Mouse (Mus musculus): ENCODE measurements at regions not wholly inside any gene's neighbourhood (a gene's known extent, or its start where the extent isn't known, plus 50 kb on each side); places are given as distances from the start of the nearest gene placed in this dataset.

DNA sequence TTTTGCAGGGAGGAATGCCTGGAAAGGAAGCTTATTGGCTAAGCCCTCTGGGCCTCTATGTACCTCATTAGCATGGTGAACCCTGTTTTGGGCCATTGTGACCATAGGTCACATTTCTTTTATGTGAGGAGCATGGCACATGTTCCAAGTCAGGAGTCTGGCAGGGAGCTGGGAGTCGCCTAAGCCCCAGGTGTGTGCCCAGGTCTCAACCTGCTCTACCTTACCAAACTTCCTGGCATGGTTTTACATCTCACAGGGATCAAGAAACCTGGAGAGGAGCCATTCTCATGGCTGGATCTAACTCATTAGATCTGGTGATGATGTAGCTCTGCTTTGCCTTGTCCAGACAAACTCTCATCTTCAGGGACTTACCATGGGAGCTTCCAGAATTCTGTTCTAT lies 161.0 kb upstream of the Eif4g2 start:
- Histone ChIP-seq H3K4me3 (ENCODE audit: low read depth, low read length) (no peak overlapping the region), H3K27me3 (ENCODE audit: control insufficient read depth, insufficient read depth, low read length) (no peaks in the 10 kb centered on the region)

DNA sequence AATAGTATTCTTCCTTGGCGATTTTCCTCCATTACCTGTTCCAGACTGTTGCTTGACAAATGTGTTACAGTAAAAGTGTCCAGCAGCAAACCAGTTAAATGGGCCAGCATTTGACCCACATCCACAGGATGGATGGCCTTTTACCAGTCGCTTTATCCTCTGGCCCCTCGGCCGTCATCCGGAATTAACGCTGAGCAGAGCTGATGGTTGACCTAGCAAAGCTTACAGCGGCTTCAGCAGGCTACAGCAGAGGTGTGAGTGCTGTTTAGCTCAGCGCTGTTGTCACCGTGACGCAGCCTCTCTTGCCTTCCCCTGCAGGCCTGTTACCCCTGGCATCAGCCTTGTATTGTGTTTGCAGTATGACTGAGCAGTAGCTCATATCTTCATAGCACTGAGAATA lies 159.8 kb upstream of the Eif4g2 start:
- H3K9me3 ChIP-seq (ENCODE audit: control insufficient read depth, low read length): no peaks in the 10 kb centered on the region
- no peak for DNase-seq (ENCODE audit: low spot score)
- H3K4me2 ChIP-seq (ENCODE audit: low read depth): no peak overlapping the region
- no peaks in the 10 kb centered on the region for H3K36me3 ChIP-seq (ENCODE audit: control insufficient read depth, insufficient read depth, low read length)
- no peak overlapping the region for H3K9ac ChIP-seq (ENCODE audit: low read length)
- no peak overlapping the region for H3K27ac ChIP-seq (ENCODE audit: low read depth, low read length)
- 83% methylated on average over 10 of the region's 10 CpGs for WGBS
- no peak for ATAC-seq (ENCODE audit: insufficient read depth, low FRiP score, low TSS enrichment)
- no peak overlapping the region for H3K4me3 ChIP-seq (ENCODE audit: low read depth, low read length)
- H3K4me1 ChIP-seq (ENCODE audit: control insufficient read depth, insufficient read depth, low read length): no peaks in the 10 kb centered on the region
- no peaks in the 10 kb centered on the region for H3K27me3 ChIP-seq (ENCODE audit: control insufficient read depth, insufficient read depth, low read length)

More for the DNA sequence above, 161.0 kb upstream of the Eif4g2 start:
- no peak overlapping the region for H3K9ac ChIP-seq (ENCODE audit: low read length)
- H3K27ac ChIP-seq (ENCODE audit: low read depth, low read length): no peak overlapping the region
- no peaks in the 10 kb centered on the region for H3K4me1 ChIP-seq (ENCODE audit: control insufficient read depth, insufficient read depth, low read length)
- WGBS: 83% methylated on average over 1 of the region's 1 CpGs
- ATAC-seq (ENCODE audit: insufficient read depth, low FRiP score, low TSS enrichment): no peak
- no peaks in the 10 kb centered on the region for H3K36me3 ChIP-seq (ENCODE audit: control insufficient read depth, insufficient read depth, low read length)
- no peak for DNase-seq (ENCODE audit: low spot score)
- no peaks in the 10 kb centered on the region for H3K9me3 ChIP-seq (ENCODE audit: control insufficient read depth, low read length)
- H3K4me2 ChIP-seq (ENCODE audit: low read depth): no peak overlapping the region

DNA sequence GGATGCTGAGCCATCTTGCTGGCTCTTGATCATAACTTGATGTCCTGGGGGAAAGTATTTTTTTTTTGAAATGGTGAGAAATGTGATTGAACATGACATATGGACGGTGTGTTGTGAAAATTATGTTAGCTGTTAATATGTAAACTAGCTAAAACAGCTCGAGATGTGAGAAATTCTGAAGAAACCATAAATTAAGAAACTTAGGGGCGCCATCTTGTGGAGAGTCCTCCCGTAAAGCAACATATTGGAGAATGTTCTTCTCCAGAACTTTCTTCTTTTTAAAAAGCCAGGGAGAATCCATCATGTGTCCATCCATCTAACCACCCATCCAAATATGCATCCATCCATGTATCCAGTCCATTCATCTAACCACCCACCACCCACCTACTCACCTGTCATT lies 158.7 kb upstream of the Eif4g2 start:
- Histone ChIP-seq H3K27ac (ENCODE audit: low read depth, low read length) (no peak overlapping the region), H3K4me3 (ENCODE audit: low read depth, low read length) (no peak overlapping the region), H3K9me3 (ENCODE audit: control insufficient read depth, low read length) (no peaks in the 10 kb centered on the region), H3K4me2 (ENCODE audit: low read depth) (no peak overlapping the region), H3K36me3 (ENCODE audit: control insufficient read depth, insufficient read depth, low read length) (no peaks in the 10 kb centered on the region), H3K27me3 (ENCODE audit: control insufficient read depth, insufficient read depth, low read length) (no peaks in the 10 kb centered on the region), H3K9ac (ENCODE audit: low read length) (no peak overlapping the region), H3K4me1 (ENCODE audit: control insufficient read depth, insufficient read depth, low read length) (no peaks in the 10 kb centered on the region)
- 63% methylated on average over 4 of the region's 4 CpGs for WGBS
- ATAC-seq (ENCODE audit: insufficient read depth, low FRiP score, low TSS enrichment) (no peak), DNase-seq (ENCODE audit: low spot score) (no peak)

DNA sequence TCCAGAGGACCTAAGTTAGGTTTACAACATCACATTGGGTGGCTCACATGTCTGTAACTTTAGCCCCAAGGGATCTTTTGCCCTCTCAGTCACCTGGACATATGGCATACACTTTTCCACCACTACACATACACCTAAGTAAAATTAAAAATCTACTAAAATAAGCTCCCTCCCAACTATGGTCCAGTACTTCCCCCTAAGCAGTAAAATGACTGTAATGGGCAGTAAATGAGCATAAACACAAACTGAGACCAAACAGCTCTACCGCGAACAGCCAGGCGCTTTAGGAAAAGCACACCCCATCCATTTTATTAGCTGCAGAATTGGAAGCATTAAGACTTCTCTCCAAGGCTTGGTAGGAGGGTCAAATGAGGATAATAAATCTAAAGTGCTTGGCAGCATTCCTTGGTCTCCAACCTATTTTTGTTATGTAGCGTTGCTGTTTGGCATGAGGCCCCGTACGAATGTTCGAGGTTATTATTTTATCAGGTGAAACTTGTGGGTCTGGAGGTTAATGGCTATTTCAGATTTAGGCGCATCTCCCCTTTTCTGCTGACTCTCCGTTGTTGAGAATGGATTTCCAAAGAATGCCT lies 157.5 kb upstream of the Eif4g2 start:
- no peak overlapping the region for H3K4me3 ChIP-seq (ENCODE audit: low read depth, low read length)
- H3K9me3 ChIP-seq (ENCODE audit: control insufficient read depth, low read length): no peaks in the 10 kb centered on the region
- no peak for DNase-seq (ENCODE audit: low spot score)
- no peak overlapping the region for H3K27ac ChIP-seq (ENCODE audit: low read depth, low read length)
- no peaks in the 10 kb centered on the region for H3K36me3 ChIP-seq (ENCODE audit: control insufficient read depth, insufficient read depth, low read length)
- no peaks in the 10 kb centered on the region for H3K27me3 ChIP-seq (ENCODE audit: control insufficient read depth, insufficient read depth, low read length)
- 59% methylated on average over 9 of the region's 9 CpGs for WGBS
- H3K9ac ChIP-seq (ENCODE audit: low read length): no peak overlapping the region
- H3K4me1 ChIP-seq (ENCODE audit: control insufficient read depth, insufficient read depth, low read length): no peaks in the 10 kb centered on the region
- ATAC-seq (ENCODE audit: insufficient read depth, low FRiP score, low TSS enrichment): no peak
- no peak overlapping the region for H3K4me2 ChIP-seq (ENCODE audit: low read depth)

DNA sequence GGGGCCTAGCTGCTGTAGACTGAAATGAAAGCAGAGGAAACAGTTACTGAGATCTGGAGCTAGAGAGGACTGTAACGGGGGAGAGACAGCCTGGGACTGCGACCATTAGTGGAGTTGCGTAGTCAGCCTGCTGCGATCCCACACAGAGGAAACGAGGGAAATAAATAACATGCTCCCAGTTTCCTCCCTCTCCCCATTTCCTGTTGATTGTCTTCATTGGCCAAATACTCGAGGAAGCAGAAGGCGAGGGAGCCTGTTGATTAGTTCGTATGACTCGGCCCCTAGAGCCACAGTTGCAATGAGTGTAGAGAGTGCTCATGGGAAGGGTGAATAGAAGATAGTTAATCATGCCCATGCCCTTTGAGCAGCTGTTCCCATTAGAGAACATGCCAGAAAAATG lies 155.0 kb upstream of the Eif4g2 start:
- ATAC-seq (ENCODE audit: insufficient read depth, low FRiP score, low TSS enrichment) (no peak), DNase-seq (ENCODE audit: low spot score) (no peak)
- Histone ChIP-seq H3K27me3 (ENCODE audit: control insufficient read depth, insufficient read depth, low read length) (no peaks in the 10 kb centered on the region), H3K36me3 (ENCODE audit: control insufficient read depth, insufficient read depth, low read length) (no peaks in the 10 kb centered on the region), H3K9ac (ENCODE audit: low read length) (no peak overlapping the region), H3K4me3 (ENCODE audit: low read depth, low read length) (no peak overlapping the region), H3K27ac (ENCODE audit: low read depth, low read length) (no peak overlapping the region), H3K4me1 (ENCODE audit: control insufficient read depth, insufficient read depth, low read length) (no peaks in the 10 kb centered on the region), H3K4me2 (ENCODE audit: low read depth) (no peak overlapping the region), H3K9me3 (ENCODE audit: control insufficient read depth, low read length) (no peaks in the 10 kb centered on the region)
- WGBS: 86% methylated on average over 9 of the region's 9 CpGs

DNA sequence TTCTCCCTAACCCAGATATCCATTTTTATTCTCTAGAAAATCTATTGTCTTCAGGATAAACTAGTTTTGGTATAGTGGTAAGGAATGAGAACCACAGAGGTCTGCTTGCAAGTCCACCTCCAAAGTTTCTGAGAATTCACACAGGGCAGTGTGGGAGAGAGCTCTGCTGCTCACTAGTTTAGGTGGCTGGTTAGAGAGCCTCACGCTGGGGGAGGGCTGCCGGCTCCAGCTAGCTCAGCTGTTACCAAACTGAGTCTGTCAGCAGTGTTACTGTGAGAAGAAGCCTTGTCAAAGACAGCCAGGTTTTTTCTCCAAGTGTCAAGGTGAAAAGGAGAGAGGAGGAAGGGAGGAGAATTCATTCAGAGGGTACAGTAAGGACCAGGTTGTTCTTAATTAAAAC lies 147.8 kb upstream of the Eif4g2 start:
- DNase-seq (ENCODE audit: low spot score): no peak
- H3K4me3 ChIP-seq (ENCODE audit: low read depth, low read length): no peak overlapping the region

DNA sequence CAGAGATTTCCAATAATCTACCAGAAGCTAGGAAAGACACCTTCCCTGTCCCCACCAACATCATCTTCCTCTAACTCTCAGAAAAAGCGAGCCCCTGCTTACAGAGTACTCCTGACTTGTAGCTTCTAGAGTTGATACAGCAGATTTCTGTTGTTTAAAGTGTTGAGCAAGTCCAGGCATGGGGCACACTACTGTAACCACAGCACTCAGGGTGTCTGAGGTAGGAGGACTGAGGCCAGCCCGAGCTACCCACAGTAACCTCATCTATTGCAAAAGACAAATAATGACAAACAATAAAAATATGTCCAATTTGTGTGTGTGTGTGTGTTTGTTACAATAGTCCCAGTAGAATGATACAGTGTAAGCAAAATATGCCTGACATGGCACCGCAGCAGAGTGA lies 144.3 kb upstream of the Eif4g2 start:
- Histone ChIP-seq H3K9me3 (ENCODE audit: control insufficient read depth, low read length) (no peaks in the 10 kb centered on the region), H3K9ac (ENCODE audit: low read length) (no peak overlapping the region), H3K4me1 (ENCODE audit: control insufficient read depth, insufficient read depth, low read length) (no peaks in the 10 kb centered on the region), H3K4me2 (ENCODE audit: low read depth) (no peak overlapping the region), H3K36me3 (ENCODE audit: control insufficient read depth, insufficient read depth, low read length) (no peaks in the 10 kb centered on the region), H3K4me3 (ENCODE audit: low read depth, low read length) (no peak overlapping the region), H3K27ac (ENCODE audit: low read depth, low read length) (no peak overlapping the region), H3K27me3 (ENCODE audit: control insufficient read depth, insufficient read depth, low read length) (no peaks in the 10 kb centered on the region)
- WGBS: 91% methylated on average over 3 of the region's 3 CpGs
- ATAC-seq (ENCODE audit: insufficient read depth, low FRiP score, low TSS enrichment) (no peak), DNase-seq (ENCODE audit: low spot score) (no peak)

More for the DNA sequence above, 147.8 kb upstream of the Eif4g2 start:
- no peaks in the 10 kb centered on the region for H3K4me1 ChIP-seq (ENCODE audit: control insufficient read depth, insufficient read depth, low read length)
- no peak overlapping the region for H3K9ac ChIP-seq (ENCODE audit: low read length)
- ATAC-seq (ENCODE audit: insufficient read depth, low FRiP score, low TSS enrichment): no peak
- H3K4me2 ChIP-seq (ENCODE audit: low read depth): no peak overlapping the region
- H3K27me3 ChIP-seq (ENCODE audit: control insufficient read depth, insufficient read depth, low read length): no peaks in the 10 kb centered on the region
- H3K9me3 ChIP-seq (ENCODE audit: control insufficient read depth, low read length): no peaks in the 10 kb centered on the region
- H3K27ac ChIP-seq (ENCODE audit: low read depth, low read length): no peak overlapping the region
- no peaks in the 10 kb centered on the region for H3K36me3 ChIP-seq (ENCODE audit: control insufficient read depth, insufficient read depth, low read length)
- 70% methylated on average over 2 of the region's 2 CpGs for WGBS

DNA sequence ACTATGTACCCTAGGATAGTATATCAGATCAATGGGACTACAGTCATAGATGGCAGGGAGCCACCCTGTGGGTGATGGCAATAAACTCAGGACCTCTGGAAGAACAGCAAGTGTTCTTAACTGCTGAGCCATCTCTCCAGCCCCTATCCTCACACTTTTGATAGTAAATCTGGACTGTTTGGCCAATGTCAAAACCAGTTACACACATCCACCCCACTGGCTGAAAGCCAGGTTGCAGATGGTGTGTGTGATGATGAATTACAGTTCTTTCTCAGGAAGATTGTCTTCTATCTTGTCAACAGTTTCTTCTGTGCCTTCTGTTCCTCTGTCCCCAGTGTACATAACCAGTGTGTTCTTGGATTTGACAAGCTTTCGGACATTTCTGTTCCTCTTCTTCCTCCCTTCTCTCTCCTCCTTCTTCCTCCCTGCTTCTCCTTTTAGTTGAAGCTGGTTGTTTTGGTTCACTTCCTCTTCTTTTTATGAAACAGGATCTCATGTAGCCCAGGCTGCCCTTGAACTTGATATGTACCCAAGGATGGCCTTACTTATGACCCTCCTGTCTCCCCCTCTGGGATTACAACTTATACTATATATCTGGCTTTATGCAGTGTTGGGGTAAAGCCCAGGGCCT lies 143.3 kb upstream of the Eif4g2 start:
- Histone ChIP-seq H3K27ac (ENCODE audit: low read depth, low read length) (no peak overlapping the region), H3K4me2 (ENCODE audit: low read depth) (no peak overlapping the region), H3K4me1 (ENCODE audit: control insufficient read depth, insufficient read depth, low read length) (no peaks in the 10 kb centered on the region), H3K9ac (ENCODE audit: low read length) (no peak overlapping the region), H3K9me3 (ENCODE audit: control insufficient read depth, low read length) (no peaks in the 10 kb centered on the region), H3K27me3 (ENCODE audit: control insufficient read depth, insufficient read depth, low read length) (no peaks in the 10 kb centered on the region), H3K4me3 (ENCODE audit: low read depth, low read length) (no peak overlapping the region), H3K36me3 (ENCODE audit: control insufficient read depth, insufficient read depth, low read length) (no peaks in the 10 kb centered on the region)
- WGBS: 90% methylated on average over 1 of the region's 1 CpGs
- ATAC-seq (ENCODE audit: insufficient read depth, low FRiP score, low TSS enrichment) (no peak), DNase-seq (ENCODE audit: low spot score) (no peak)

DNA sequence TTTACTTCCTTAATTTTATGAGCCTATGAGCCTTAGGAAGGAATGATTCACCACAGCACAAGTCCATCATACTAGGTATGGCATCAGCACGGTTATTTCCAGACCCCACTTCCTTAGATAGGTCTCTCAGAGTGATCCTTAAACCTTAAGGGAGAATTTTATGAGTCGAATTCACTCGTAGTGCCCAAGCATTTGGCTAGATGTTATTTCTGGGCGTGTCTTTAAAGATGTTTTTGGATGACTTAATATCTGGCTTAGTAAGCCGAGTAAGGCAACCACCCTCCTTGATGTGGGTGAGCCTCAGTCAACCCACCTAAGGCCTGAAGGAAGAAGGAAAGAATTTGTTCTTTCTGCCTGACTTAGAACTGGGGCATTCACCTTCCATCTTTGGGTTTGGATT lies 132.8 kb upstream of the Eif4g2 start:
- H3K27ac ChIP-seq (ENCODE audit: low read depth, low read length): no peak overlapping the region
- H3K27me3 ChIP-seq (ENCODE audit: control insufficient read depth, insufficient read depth, low read length): no peaks in the 10 kb centered on the region
- H3K36me3 ChIP-seq (ENCODE audit: control insufficient read depth, insufficient read depth, low read length): no peaks in the 10 kb centered on the region
- no peak for DNase-seq (ENCODE audit: low spot score)
- no peaks in the 10 kb centered on the region for H3K4me1 ChIP-seq (ENCODE audit: control insufficient read depth, insufficient read depth, low read length)
- no peak overlapping the region for H3K4me3 ChIP-seq (ENCODE audit: low read depth, low read length)
- H3K9me3 ChIP-seq (ENCODE audit: control insufficient read depth, low read length): no peaks in the 10 kb centered on the region
- H3K9ac ChIP-seq (ENCODE audit: low read length): no peak overlapping the region
- no peak overlapping the region for H3K4me2 ChIP-seq (ENCODE audit: low read depth)
- WGBS: 87% methylated on average over 5 of the region's 5 CpGs
- no peak for ATAC-seq (ENCODE audit: insufficient read depth, low FRiP score, low TSS enrichment)

Measured in neural tube, embryonic 11.5 days (tissue).